Mouse (Mus musculus) lung, postnatal 0 days (tissue): ENCODE measurements around the gene Bcl2l1.

Experiments
- CTCF ChIP-seq: IDR thresholded peaks from 2 replicates; pipeline ENCODE4 v1.5.1; 2016; ENCODE audit warnings: antibody characterized with exemption, mild to moderate bottlenecking
- EP300 ChIP-seq: IDR thresholded peaks from 2 replicates; pipeline ENCODE4 v1.6.1; 2016; ENCODE audit warnings: antibody characterized with exemption, mild to moderate bottlenecking, control low read depth

DNA sequence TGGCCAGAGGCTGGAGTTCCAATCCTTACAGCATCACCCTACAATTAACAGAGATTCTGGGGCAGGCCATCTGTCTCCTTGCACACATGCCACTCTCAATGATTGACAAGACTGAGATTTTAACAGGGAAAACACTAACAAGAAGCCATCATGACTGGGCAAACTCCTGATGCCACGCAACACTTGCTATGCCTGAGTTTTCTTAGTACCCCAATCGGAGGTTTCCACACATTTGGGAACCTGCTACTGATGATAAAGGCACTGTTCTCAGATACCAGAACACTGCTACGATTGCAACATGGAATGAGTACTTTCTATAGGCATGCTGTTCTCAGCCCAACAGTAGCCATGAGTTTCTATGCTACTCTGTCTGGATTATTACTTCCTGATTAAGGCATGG, 5.0 kb downstream of the Bcl2l1 start:
- TF ChIP-seq EP300 = no peak
- no peak for TF ChIP-seq CTCF
